Mouse (Mus musculus) liver, embryonic 14.5 days (tissue): ENCODE measurements around the gene Pou6f1.

Experiments used
- CTCF ChIP-seq: IDR thresholded peaks from 2 replicates; pipeline ENCODE4 v1.5.1; 2016; ENCODE audit warnings: antibody characterized with exemption, low read depth, control low read depth
- EP300 ChIP-seq: IDR thresholded peaks from 2 replicates; pipeline ENCODE4 v1.6.1; 2016; ENCODE audit warnings: antibody characterized with exemption, low read depth

- TF ChIP-seq EP300 (no peak), CTCF (no peak)
Measured at GRCm38 (mm10) chr15:100631454-100632170, 31.8 kb upstream of the Pou6f1 start.
